Mouse (Mus musculus) intestine, embryonic 16.5 days (tissue): ENCODE measurements around the gene Fam76a. TPM values are rescaled to one million over a fixed set of nuclear protein-coding genes. Genes with fewer than 3 reads are reported as not detected.

ENCODE experiments used
- ATAC-seq: fragments of 200-750 bp; cut with Nextera tagmentation; 2 replicates; pipeline ENCODE4 v1.8.0; 2017; ENCODE audit warnings: moderate TSS enrichment, moderate library complexity
- H3K27ac ChIP-seq: fragments of 300-500 bp; sonication (generic); 2 replicates; pipeline ENCODE4 v1.5.1; 2014; ENCODE audit warnings: mild to moderate bottlenecking, low read length
- H3K27me3 ChIP-seq: fragments of 300-500 bp; sonication (generic); replicated peaks from 2 replicates; pipeline ENCODE4 v1.6.1; 2014; ENCODE audit warnings: low read length, control low read depth, mixed read lengths; ENCODE audit not compliant: control insufficient read depth, insufficient read depth
- H3K36me3 ChIP-seq: fragments of 300-500 bp; sonication (generic); 2 replicates; pipeline ENCODE4 v1.6.1; 2014; ENCODE audit warnings: low read length, control low read depth; ENCODE audit not compliant: control insufficient read depth, insufficient read depth
- H3K4me1 ChIP-seq: fragments of 300-500 bp; sonication (generic); 2 replicates; pipeline ENCODE4 v1.6.1; 2014; ENCODE audit warnings: low read length, control low read depth, mixed read lengths; ENCODE audit not compliant: control insufficient read depth, insufficient read depth
- H3K4me2 ChIP-seq: fragments of 300-500 bp; sonication (generic); 2 replicates; pipeline ENCODE4 v1.6.1; 2014; ENCODE audit warnings: low read depth, low read length, control low read depth
- H3K4me3 ChIP-seq: fragments of 300-500 bp; sonication (generic); 2 replicates; pipeline ENCODE4 v1.5.1; 2014; ENCODE audit warnings: mild to moderate bottlenecking, low read length
- H3K9ac ChIP-seq: fragments of 300-500 bp; sonication (generic); 2 replicates; pipeline ENCODE4 v1.6.1; 2014; ENCODE audit warnings: low read depth, low read length
- H3K9me3 ChIP-seq: fragments of 300-500 bp; sonication (generic); 2 replicates; pipeline ENCODE4 v1.6.1; 2016; ENCODE audit warnings: low read length, control low read depth; ENCODE audit not compliant: control insufficient read depth
- WGBS: fragments of 180-500 bp; shearing (Covaris S2); extraction: QIAGEN DNeasy Blood & Tissue Kit; methylation state at CpG from one replicate; pipeline ENCODE4 v1.1.7; 2014; 5-methylcytosine and 5-hydroxymethylcytosine counted together
- polyA plus RNA-seq: library from polyadenylated mRNA; unstranded; fragments of >200 nt; fragmentation: Nextera tagmentation; extraction: Ambion mirVana; gene quantifications from 2 replicates; pipeline ENCODE4 v1.2.1, GENCODE M21; 2015

The Fam76a gene
- polyA plus RNA-seq, 1 experiment from 2014 or later: 40.5 TPM

DNA sequence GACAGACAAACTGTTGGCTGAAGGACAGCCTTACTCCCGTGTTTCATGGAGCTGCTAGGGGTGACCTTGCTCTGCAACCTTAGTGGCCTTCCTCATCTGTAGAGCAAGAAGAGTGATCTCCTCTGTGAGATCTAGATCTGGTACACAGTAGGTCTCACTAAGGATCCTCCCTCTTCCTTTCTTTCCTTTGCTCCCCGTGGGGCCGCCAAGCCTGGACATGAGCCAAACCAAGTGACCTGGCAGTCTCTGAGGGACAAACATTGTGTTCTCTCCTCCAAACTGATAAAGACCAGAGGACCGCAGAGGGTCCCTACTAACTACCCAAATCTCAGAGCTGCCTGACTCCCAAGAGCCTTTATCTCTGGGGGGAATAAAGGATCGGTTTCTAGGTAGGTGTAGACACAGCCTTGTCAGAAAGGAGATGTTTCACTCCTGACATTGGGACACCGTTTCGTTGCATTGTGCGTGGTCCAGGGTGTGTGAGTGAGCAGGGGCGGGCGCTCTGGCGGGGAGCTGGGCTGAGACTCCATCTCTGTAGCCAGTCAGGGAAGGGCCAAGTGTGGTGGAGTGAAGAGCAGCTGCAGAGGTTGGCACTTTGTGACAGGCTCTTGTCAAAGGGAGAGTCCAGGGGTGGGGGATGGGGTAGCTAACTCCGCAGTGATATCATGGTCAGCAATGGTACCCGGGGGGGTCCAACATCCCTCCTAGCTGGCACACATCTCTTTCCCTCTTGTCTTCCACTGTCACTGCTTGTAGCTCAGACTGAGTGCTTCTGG lies 38.7 kb upstream of the Fam76a start:
- H3K4me1 ChIP-seq: peaks cover 34% of the 10 kb centered on the region
- no peaks in the 10 kb centered on the region for H3K27me3 ChIP-seq
- WGBS: 55% methylated on average over 13 of the region's 13 CpGs
- no peak overlapping the region for H3K4me3 ChIP-seq
- H3K9ac ChIP-seq: no peak overlapping the region
- no peaks in the 10 kb centered on the region for H3K36me3 ChIP-seq
- ATAC-seq: no peak
- H3K9me3 ChIP-seq: no peaks in the 10 kb centered on the region
- no peak overlapping the region for H3K4me2 ChIP-seq
- 0 out of 2 replicates have a peak overlapping the region, but pooled peaks have one; percentile 87 for H3K27ac ChIP-seq

DNA sequence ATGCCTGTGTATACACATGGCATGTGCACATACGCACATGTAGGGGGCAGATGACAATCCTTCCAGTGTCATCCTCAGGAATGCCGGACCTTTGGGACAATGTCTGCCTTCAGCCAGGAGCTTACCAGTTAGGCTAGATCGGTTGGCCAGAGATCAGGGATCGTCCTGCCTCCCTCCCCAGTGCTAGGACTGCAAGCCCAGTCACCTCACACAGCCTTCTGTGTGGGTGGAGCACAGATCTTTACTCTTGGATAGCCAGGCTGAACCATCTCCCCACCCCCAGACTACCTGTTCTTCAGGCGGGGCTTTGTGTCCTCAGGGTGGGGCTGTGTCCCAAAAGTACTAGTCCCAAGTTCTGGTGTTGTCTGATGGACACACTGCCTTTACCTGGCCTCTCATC lies 38.0 kb upstream of the Fam76a start:
- 44% methylated on average over 5 of the region's 5 CpGs for WGBS
- Histone ChIP-seq H3K27ac (peak overlapping the region; percentile 87), H3K36me3 (no peaks in the 10 kb centered on the region), H3K4me2 (no peak overlapping the region), H3K4me1 (peaks cover 35% of the 10 kb centered on the region), H3K27me3 (no peaks in the 10 kb centered on the region), H3K9ac (no peak overlapping the region), H3K4me3 (no peak overlapping the region), H3K9me3 (no peaks in the 10 kb centered on the region)
- peak; percentile 45 for ATAC-seq

DNA sequence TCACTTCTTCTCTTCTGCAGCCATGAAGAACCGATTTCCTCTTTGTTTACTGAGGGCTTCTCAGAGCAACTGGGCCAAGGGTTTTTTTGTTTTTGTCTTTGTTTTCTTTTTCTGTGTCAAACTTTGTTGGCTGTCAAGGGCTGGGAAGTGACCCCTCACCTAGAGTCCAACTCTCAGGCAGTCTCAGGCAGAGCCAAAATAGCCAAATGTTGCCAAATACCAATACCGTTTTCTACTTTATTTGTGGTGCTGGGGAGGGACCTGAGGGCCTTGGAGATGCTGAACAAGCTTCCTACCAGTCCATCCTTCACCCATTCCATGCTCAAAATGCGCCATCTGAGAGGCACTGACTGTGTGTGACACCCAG lies 37.3 kb upstream of the Fam76a start:
- Histone ChIP-seq H3K9me3 (no peaks in the 10 kb centered on the region), H3K4me1 (peaks cover 35% of the 10 kb centered on the region), H3K9ac (0 out of 2 replicates have a peak overlapping the region, but pooled peaks have one; percentile 51), H3K4me2 (no peak overlapping the region), H3K27me3 (no peaks in the 10 kb centered on the region), H3K36me3 (no peaks in the 10 kb centered on the region), H3K4me3 (no peak overlapping the region), H3K27ac (peak overlapping the region; percentile 87)
- 52% methylated on average over 3 of the region's 3 CpGs for WGBS
- ATAC-seq: 0 out of 2 replicates have a peak, but pooled peaks have one; percentile 2

DNA sequence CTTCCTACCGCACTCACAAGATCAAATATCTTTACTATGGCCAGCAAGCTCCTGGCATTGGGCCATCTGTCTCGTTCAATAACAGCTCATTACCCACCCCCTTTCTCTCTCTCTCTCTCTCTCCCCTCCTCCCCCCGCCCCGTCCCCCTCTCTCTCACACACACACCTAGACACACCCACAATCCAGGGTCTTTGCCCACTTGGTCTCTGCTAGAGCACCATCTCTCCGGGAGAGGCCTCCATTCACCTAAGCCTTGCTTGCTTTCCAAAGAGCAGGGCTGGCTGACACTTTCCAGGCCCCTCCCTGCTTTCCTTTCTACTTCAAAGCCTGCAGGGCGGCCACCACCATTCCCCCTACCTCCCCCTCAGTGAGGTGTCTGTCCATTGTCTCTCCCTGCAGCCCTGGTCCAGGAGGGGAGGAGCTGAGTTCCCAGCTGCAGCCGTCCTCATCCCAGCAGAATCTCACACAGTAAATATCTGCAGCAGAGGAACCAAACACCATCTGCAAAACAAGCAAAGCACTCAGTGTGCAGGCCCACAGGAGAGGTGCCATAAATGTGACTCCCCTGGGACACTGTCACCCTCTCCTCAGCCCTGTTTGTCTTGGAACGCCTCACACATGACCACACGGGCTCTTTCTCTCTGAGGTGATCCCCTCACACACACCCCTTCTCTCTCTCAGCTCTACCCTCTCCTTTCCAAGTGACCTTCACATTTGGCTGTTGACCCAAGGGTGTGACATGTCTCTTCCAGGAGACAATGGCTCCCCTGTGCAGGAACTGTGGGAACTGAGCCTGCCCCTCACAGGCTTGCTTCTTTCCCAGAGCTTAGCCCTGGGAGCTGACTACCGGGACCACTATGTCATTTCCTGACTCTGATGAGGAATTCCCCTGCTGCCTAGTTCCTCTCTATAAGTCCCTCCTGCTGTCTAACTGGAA lies 36.7 kb upstream of the Fam76a start:
- no peak overlapping the region for H3K4me3 ChIP-seq
- WGBS: 10% methylated on average over 10 of the region's 10 CpGs
- H3K27me3 ChIP-seq: no peaks in the 10 kb centered on the region
- no peaks in the 10 kb centered on the region for H3K36me3 ChIP-seq
- peak overlapping the region; percentile 51; the same call in 1 of the 2 replicates for H3K9ac ChIP-seq
- H3K27ac ChIP-seq: peak overlapping the region; percentile 87
- no peaks in the 10 kb centered on the region for H3K9me3 ChIP-seq
- ATAC-seq: peak; percentile 59
- H3K4me2 ChIP-seq: peak overlapping the region; percentile 25; the same call in 1 of the 2 replicates
- H3K4me1 ChIP-seq: peaks cover 35% of the 10 kb centered on the region

DNA sequence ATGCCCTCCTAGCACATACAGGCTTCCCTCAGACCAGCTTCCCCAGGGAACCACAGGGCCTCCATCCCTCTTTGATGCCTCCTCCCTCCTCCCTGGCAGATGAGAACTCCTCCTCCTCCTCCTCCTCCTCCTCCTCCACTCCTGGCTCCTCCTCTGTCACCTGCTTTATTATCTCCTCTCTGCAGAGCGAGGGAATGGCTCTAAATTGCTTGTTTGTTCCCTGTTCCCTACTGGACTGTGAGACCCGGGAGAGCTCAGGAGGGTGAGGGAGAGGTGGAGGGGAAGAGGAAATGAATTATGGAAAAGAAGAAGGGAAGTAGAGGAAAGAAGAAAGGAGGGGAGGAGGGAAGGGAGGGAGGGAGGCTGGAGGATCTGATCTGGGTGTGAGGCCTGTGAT lies 33.0 kb upstream of the Fam76a start:
- no peak overlapping the region for H3K4me2 ChIP-seq
- no peak overlapping the region for H3K27ac ChIP-seq
- H3K9me3 ChIP-seq: no peaks in the 10 kb centered on the region
- peak; percentile 51 for ATAC-seq
- H3K27me3 ChIP-seq: no peaks in the 10 kb centered on the region
- H3K36me3 ChIP-seq: no peaks in the 10 kb centered on the region
- H3K4me1 ChIP-seq: peaks cover 23% of the 10 kb centered on the region
- no peak overlapping the region for H3K9ac ChIP-seq
- H3K4me3 ChIP-seq: no peak overlapping the region
- 29% methylated on average over 2 of the region's 2 CpGs for WGBS

DNA sequence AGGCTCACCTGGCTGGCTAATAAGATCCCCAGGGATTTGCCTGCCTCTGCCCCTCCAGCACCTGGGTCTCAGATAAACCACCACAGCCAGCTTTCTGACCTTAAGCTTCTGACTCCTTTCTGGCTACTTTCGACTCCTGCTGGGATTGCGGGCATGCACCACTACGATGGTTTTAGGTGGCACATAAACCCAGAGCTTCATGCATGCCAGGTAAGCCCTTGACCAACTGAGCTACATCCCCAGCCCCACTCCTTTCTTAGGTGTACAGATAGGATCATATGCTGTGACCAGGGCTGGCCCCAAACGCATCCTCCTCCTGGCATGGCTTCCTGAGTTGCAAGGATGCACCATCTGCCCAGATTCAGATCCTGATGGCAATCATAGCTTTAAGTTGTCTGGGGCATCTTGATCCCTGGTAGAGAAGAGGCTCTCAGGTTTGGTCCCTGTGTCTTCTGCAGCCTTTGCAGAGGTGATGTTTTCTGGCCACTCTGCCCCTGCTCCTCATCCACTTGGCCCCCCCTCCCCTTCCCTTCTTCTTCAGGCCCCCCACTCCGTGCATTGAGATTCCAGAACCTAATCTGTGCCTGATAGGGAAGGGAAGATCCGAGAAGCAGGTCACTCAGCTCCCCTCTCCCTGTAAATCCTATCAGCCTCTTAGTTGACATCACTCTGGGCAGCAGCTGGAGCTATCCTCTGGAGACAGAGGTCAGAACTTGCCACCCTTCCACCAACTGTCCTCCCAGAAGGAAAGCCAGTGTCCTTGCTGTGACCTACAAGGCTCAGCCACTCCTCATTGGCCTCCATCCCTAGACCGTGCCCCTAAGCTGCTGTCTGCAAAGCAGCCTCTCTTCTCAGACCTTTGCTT lies 32.4 kb upstream of the Fam76a start:
- H3K27ac ChIP-seq: no peak overlapping the region
- no peak overlapping the region for H3K9ac ChIP-seq
- peaks cover 17% of the 10 kb centered on the region for H3K4me1 ChIP-seq
- H3K4me3 ChIP-seq: no peak overlapping the region
- no peak for ATAC-seq
- H3K27me3 ChIP-seq: no peaks in the 10 kb centered on the region
- no peak overlapping the region for H3K4me2 ChIP-seq
- no peaks in the 10 kb centered on the region for H3K36me3 ChIP-seq
- WGBS: 68% methylated on average over 7 of the region's 7 CpGs
- no peaks in the 10 kb centered on the region for H3K9me3 ChIP-seq

DNA sequence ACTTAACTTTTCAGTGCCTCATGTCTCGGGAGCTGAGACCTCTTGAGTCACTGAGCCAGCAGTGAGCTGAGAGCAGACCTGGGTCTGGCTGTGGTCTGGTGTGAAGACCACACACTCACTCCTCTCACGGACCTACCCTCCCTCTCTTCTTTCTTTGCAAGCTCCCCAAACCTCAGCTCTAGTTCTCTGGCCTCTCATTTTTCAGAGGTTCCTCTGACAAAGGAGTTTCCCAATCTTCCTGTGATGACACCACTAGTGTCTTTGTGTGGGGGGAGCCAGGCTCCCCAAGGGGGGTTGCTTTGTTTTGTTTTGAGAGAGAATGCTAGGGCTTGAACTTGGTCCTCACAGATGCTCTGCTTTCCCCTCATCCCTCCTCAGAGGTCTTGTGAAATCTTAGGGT lies 28.6 kb upstream of the Fam76a start:
- no peaks in the 10 kb centered on the region for H3K9me3 ChIP-seq
- no peak overlapping the region for H3K4me2 ChIP-seq
- H3K27me3 ChIP-seq: no peaks in the 10 kb centered on the region
- H3K36me3 ChIP-seq: no peaks in the 10 kb centered on the region
- no peak overlapping the region for H3K9ac ChIP-seq
- H3K4me3 ChIP-seq: no peak overlapping the region
- H3K27ac ChIP-seq: no peak overlapping the region
- WGBS: 42% methylated on average over 2 of the region's 2 CpGs
- no peak for ATAC-seq
- peaks cover 12% of the 10 kb centered on the region for H3K4me1 ChIP-seq

DNA sequence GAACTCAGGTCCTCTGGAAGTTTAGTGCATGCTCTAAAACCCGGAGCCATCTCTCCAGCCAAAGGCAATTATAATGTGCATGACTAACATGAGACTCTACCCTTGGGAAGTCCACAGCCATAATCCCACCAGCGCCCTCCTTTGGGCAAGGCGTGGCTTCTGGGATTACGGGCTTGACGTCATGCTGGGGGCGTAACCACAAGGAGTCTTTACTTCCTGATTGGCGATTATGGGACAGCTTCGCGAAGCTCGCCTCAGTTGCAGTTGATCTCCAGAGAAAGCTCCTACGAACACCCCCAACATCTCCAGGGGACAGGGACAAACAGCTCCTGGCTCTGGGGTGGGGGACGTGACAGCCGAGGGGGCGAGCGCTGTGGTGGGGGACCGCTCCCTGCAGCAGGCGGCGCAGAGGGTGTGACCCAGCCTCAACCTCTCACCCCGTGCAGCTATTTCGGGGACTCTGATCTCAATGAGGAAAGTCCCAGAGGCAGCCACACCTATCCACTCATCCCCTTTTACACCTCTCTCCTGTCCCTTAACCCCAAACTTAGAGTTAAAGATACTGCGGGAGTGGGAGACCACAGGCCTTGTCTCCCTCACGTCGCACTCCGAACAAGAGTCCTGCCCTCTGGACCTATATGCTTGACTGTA lies 27.6 kb upstream of the Fam76a start:
- H3K27me3 ChIP-seq: no peaks in the 10 kb centered on the region
- H3K4me2 ChIP-seq: peak overlapping the region; percentile 39
- peaks cover 20% of the 10 kb centered on the region for H3K4me1 ChIP-seq
- ATAC-seq: no peak
- peak overlapping the region; percentile 15; the same call in 1 of the 2 replicates for H3K4me3 ChIP-seq
- WGBS: 42% methylated on average over 24 of the region's 24 CpGs
- 0 out of 2 replicates have a peak overlapping the region, but pooled peaks have one; percentile 31 for H3K9ac ChIP-seq
- H3K9me3 ChIP-seq: no peaks in the 10 kb centered on the region
- H3K36me3 ChIP-seq: no peaks in the 10 kb centered on the region
- no peak overlapping the region for H3K27ac ChIP-seq
